Mouse (Mus musculus): ENCODE results near the gene Snrpd2.
"Not testable (repeated sequence)": the region's sequence is repeated elsewhere in the genome, so short reads cannot be mapped to it uniquely, and the experiment has no call there.

The Snrpd2 gene

DNA sequence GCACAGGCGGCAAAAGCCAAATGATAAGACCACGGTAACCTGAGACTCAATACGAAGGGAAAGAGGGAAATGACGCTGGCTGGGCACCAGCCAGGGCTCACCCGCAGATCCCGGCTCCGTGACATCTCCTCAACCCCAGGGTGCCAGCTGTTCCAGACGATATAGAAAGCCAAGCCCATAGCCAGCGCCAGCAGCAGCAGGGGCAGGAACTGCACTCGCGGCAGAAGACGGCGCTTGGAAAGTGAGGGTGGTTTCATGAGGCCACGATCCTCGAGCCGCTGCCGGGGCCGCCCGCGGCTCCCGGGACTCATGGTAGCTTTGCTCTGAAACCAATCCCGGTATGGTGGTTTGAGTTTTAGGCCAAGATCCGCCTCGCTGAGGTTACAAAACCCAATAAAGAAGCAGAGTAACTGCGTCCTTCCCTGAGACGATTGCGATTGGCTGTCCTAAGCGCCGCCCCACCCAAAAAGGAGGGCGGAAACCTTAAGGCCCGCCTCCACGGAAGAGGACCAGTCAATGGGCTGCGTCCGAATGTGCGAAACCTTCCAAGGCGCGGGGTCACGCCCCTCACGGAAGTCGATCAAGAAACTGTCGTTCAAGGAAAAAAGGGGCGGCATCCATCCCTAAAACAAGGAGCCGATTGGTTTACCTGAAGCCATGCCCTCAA, 514 bp upstream of the Snrpd2 start, which contains the start of gene Qpctl:
Qpctl (minus strand) TSS at position 417 of the 667 bp plus-strand sequence.
- DNase-seq (ENCODE audit: low spot score), result peak; percentile 99

DNA sequence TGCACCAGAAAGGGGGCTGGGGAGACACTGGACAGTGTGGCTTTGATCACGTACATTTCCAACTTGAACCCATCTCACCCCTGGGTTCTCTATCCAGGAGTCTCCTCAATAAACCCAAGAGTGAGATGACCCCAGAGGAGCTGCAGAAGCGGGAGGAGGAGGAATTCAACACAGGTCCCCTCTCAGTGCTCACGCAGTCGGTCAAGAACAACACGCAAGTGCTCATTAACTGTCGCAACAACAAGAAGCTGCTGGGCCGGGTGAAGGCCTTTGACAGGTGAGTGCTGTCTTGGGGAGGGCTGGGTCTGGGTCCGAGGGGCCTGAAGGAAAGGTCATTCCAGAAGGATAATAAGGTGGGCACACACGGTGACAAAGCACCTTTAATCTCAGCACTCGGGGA, 1.6 kb downstream of the Snrpd2 start:
- DNase-seq (ENCODE audit: low spot score), result not testable (repeated sequence)

DNA sequence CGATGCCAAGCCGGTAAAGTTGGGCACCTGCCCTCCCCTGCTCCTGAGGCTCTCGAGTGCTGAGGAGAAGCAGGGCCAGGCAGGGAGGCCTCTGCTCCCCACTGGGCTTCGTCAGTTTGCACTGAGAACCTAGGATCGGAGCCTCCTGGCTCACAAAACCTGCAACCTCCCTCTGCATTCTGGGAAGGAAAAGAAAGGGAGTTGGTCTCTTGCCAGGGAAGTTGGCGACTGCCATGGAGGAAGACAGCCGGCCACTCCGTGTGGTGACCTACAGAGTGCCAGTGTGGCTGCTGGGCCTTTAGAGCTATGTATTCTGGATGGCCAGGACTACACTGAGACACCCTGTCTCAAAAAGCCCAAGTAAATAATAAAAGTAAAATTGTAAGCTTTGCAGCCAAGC, 5.3 kb downstream of the Snrpd2 start:
- no peak for DNase-seq (ENCODE audit: low spot score)

GRCm38 (mm10) chr7:19155825-19156475, 6.4 kb downstream of the Snrpd2 start:
- DNase-seq (ENCODE audit: low spot score), result no peak

DNA sequence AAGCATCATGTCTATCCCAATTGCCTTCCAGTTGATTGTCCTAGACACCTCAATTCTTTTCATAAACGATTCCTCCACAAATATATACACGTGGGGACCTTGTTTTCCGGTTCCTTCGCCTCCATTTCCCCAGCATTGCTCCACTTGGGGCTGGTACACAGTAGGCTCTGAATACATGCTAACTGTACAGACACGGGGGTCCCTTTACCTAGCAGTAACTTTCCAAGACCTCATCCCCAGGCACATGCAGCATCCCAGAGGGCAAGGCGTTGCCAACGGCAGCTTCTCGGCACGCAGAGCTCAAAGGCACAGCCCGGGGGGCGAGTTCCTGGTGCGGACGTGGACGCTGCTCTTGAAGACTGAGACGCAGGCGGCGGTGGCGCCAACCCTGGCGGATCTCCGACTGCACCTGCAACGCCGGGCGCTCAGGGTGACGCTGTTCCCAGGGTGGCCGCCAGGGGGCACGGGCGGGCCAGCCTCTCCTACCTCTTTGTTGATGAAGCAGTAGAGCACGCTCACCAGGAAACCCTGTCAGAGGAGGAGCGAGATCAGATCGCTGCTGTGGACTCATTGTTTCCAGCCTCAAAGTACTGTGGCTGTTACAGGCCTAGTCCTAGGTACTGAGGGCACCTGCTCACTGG, 7.8 kb downstream of the Snrpd2 start:
- DNase-seq (ENCODE audit: low spot score), result peak; percentile 94

DNA sequence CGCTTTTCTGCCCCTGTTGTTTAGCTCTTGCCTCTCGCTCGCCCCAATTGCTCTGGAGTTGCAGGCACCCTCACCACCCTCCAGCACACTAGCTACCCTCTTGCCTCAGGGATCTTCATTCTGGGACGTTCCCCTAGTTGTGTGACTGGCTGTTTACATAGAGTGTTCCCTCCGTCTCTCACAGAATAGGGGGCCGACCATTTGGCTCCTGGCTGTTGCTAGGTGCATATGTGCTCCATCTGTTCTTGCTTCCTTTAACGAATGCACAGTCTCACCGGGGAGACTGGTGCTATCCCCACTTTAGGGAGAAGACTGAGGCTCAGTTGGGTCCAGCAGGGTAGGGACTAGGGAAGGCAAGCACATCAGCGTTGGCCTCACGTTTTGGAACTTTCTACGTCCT, 9.1 kb downstream of the Snrpd2 start:
- DNase-seq (ENCODE audit: low spot score), result no peak

- no peak for DNase-seq (ENCODE audit: low spot score)
These were observed 9.9 kb downstream of the Snrpd2 start for GRCm38 (mm10) chr7:19159411-19159810.

DNA sequence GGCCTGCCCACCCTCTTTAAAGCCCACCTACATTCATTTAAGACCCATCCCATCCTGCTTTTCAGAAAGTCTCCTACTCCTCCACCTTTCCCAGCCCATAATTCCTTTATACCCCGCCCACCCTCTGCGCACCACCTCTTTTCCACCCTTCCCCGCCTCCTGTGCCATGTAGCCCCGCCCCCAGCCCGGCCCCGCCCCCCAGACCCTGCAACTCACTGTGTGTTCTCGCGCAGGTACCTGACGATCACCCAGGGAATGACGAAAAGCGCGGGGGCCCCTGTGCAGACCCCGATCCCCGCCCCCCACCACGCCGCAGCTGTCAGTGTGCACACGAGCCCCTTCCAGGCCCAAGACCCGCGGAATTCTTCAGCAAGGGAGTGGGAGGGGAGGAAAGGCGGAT, 10.6 kb downstream of the Snrpd2 start:
- no peak for DNase-seq (ENCODE audit: low spot score)

DNA sequence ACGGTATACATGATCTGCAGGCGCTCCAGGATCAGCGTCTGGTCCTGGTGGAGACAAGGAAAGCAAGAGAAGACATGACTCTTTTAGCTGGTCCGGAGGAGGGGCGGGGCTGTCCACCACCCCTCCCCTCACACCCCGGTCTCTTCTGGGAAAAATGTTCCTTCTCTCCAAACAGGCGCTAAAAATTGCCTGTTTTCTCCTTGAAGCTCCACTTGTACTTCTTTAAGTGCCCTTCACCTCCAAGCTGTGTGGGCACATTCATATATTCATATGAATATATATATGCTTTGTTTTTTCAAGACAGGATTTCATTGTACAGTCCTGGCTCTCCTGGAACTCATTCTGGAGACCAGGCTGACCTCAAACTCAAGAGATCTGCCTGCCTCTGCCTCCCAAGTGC, 13.4 kb downstream of the Snrpd2 start:
- DNase-seq (ENCODE audit: low spot score), result no peak

GRCm38 (mm10) chr7:19163752-19164151, 14.2 kb downstream of the Snrpd2 start:
- no peak for DNase-seq (ENCODE audit: low spot score)

DNA sequence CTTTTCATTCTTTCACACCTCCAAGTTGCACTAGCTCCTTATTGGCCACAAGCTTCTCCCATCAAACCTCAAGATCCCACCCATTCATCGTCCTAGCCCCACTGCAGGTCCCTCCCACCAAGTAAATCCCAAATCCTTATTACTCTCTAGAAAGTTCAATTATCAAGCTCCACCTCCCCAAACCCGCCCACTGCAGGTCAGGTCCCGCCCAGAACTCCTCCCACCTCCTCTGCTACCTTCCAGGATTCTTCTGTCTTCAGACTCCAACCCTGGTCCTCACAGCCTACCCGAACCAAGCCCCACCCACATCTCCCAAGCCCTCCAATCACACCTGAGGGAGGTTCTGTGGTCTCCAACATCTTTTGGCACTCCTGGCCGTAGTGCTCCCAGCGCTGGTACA, 14.7 kb downstream of the Snrpd2 start:
- no peak for DNase-seq (ENCODE audit: low spot score)

GRCm38 (mm10) chr7:19164978-19165377, 15.5 kb downstream of the Snrpd2 start:
- DNase-seq (ENCODE audit: low spot score), result peak; percentile 53

DNA sequence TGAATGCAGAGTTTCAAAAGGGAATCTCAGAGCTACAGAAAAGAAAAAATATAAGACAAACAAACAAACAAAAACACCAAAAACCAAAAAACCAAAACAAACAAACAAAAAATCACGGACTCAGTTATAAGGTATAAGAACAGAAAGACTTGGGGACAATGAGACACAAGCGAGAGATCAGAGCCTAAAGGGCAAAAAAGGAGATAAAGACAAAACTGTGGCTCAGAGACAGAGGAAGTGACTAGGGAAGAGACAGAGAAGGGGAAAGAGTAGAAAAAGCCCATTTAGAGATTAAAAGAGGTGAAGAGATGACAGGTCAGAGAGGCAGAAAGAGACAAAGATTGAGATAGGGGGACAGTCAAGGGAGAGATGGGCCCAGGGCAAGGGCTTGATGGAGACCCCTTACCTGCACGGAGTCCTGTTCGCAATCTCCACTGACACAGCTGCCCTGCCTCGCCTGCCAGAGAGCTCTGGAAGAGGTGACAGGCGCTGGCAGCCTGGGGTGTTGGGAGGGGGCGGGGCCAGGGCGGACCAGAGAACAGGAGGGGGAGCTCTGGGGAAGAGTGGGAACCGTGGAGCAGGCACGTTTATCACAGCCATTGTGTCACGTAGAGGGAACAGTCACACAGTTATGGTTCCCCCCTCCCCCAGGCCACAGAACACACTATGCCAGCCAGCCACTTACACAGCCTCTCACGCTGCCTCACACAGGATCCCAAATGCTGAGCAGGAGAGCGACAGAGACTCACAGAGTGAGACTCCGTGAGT, 16.3 kb downstream of the Snrpd2 start, which contains the start of gene Gipr:
Gipr (minus strand) TSS at position 472 of the 768 bp plus-strand sequence.
- DNase-seq (ENCODE audit: low spot score), result no peak

GRCm38 (mm10) chr7:19166990-19167389, 17.5 kb downstream of the Snrpd2 start:
- no peak for DNase-seq (ENCODE audit: low spot score)

DNA sequence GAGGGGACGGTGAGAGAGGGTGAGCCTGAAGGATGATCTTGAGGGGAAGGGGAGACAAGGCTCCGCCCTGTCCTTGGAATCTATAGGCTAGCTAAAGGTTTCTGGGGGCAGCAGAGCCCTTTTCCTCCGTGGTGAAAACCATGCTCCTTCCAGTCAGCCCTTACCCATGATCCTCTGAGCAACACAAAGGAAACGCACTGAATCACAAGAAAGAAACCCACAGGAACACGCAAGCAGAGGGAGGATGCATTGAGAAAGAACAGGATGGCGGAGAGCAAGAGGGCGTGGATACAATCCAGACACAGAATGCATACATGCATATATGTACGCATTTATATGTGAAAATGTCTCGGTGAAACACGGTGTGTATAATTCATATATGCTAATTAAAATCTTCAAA, 20.0 kb downstream of the Snrpd2 start:
- no peak for DNase-seq (ENCODE audit: low spot score)

DNA sequence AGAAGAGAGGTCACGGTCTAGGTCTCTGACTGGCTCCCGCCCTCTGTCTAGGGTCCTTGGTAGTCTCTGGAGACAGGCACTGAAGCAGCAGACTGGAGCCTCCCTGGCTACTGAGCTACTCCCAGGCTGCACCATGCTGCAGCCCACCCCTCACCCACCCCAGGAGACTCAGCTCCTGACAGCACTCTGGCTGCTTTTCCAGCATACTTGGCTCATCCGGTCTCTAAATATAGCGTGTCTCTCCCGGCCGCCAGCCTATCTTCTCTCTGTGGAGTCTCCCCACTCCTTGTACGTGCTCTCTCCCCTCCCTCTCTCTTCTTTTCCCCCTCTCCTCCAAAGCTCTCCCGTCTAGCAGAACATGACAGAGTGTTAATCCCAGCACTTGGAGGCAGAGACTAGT, 20.6 kb downstream of the Snrpd2 start:
- DNase-seq (ENCODE audit: low spot score), result no peak

GRCm38 (mm10) chr7:19171831-19172230, 22.3 kb downstream of the Snrpd2 start:
- no peak for DNase-seq (ENCODE audit: low spot score)

- DNase-seq (ENCODE audit: low spot score), result peak; percentile 75
These were observed 23.4 kb downstream of the Snrpd2 start for GRCm38 (mm10) chr7:19172874-19173273.

DNA sequence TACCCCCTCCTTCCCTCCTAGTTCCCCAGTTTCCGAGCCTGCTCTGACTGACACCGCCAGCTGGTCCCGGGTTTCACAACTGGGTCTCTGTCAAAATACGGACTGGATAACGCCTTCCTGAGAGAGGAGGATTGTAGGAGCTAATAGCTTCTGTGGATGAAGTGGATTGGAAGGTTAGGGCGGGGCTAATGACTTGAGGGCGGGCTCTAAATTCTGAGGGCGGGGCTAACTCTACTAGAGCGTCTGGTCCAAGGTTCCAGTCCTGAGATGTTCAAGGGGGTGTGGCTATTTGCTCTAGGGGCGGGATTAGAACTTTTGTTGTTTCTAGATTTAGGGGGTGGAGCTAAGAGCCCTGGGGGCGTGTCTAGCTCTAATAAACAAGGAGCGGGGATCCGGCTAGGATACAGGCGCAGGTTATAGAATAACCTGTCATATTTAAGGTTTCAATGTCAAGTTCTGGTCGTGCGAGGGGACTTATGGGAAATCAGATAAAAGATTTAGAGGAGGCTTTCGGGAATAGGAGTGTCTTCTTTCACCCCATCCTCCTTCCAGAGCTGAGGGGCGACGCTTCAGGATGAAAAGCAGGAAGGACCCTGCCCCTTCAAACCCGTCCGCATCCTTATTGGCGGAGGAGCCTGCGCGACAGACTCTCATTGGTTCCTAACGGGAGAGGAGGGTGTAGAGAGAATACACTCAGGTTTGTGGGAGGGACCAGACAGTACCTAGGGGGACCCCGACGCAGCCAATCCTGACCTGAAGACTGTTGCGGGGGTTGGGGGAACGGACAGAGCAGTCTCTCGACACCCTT, 26.4 kb downstream of the Snrpd2 start, which contains the start of gene Eml2:
Eml2 (plus strand) TSS at position 714 of the 808 bp plus-strand sequence.
- no peak for DNase-seq (ENCODE audit: low spot score)

DNA sequence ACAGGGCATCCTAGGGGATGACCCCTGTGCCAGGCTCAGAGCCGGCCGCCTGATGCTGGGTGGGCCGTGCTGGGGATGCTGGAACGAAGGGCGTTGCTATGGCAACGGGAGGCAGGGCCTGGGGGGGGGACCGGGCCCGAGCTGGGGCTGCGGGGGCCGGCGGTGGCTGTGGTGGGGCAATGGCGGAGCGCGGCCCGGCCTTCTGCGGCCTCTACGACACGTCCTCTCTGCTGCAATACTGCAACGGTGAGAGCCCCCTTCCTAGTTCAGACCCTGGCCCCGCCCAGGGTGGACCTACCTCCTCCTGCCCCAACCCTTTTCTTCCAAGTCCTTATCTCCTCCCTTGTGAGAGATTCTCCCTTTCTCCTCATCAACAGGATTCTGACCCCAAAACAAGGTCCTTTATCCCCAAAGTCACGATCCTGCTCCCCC, 27.0 kb downstream of the Snrpd2 start:
- DNase-seq (ENCODE audit: low spot score), result no peak

- no peak for DNase-seq (ENCODE audit: low spot score)
These were observed 27.7 kb downstream of the Snrpd2 start for GRCm38 (mm10) chr7:19177216-19177615.

Measured in T-cell, adult 2 months (primary cell).